Mouse (Mus musculus) layer of hippocampus, postnatal 25 days (tissue): ENCODE measurements at regions not wholly inside any gene's neighbourhood (a gene's known extent, or its start where the extent isn't known, plus 50 kb on each side); places are given as distances from the start of the nearest gene placed in this dataset.

Experiments
- DNase-seq, 2 experiments: peaks; one replicate each; pipeline ENCODE4 v3.0.0; 2022; ENCODE audit warnings: mixed read lengths in 2 of 2, low spot score in 1 of 2; ENCODE audit errors: extremely low spot score in 1 of 2

- no peak for DNase-seq
Measured at GRCm38 (mm10) chr10:117529269-117530006, 99.9 kb upstream of the Cpm start.

GRCm38 (mm10) chr10:117528575-117529268, 100.6 kb upstream of the Cpm start:
- DNase-seq, result no peak

GRCm38 (mm10) chr10:117527979-117528378, 101.3 kb upstream of the Cpm start:
- DNase-seq, result no peak

GRCm38 (mm10) chr10:117527243-117527642, 102.1 kb upstream of the Cpm start:
- no peak for DNase-seq

DNA sequence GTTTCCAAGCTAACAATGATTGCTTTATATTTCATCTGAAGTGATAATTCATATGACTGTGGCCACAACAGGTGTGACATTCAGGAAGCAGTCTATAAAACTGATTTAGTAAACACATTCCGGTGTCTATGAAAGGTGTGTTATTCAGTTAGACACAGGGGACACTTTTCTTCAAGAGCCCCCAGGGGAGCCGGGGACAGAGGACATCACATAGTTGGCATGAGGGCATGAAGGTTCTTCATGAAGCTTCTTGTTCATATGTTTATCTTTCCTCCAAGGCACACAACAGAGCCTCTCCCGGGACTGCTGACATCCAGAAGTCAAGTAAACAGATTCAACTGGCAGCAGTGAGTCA, 102.5 kb upstream of the Cpm start:
- DNase-seq, result no peak

GRCm38 (mm10) chr10:117526008-117526833, 103.1 kb upstream of the Cpm start:
- DNase-seq, result no peak

DNA sequence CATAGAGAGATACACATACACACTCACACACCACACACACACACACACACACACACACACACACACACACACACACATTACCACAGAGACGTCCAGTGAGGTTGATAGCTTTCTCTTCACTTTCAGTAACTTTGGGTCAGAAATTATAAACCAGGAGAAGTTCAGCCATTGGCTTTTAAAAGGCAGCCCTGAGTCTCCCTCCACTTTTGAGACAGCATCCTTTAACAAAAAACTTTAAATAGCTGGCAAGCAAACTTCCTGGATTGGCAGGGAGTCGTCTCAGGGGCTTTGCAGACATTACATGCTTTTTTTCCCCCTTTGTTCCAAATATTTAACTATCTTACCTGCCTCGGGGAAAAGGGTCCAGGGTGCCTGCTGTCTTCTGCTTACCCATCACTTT, 103.7 kb upstream of the Cpm start:
- no peak for DNase-seq

DNA sequence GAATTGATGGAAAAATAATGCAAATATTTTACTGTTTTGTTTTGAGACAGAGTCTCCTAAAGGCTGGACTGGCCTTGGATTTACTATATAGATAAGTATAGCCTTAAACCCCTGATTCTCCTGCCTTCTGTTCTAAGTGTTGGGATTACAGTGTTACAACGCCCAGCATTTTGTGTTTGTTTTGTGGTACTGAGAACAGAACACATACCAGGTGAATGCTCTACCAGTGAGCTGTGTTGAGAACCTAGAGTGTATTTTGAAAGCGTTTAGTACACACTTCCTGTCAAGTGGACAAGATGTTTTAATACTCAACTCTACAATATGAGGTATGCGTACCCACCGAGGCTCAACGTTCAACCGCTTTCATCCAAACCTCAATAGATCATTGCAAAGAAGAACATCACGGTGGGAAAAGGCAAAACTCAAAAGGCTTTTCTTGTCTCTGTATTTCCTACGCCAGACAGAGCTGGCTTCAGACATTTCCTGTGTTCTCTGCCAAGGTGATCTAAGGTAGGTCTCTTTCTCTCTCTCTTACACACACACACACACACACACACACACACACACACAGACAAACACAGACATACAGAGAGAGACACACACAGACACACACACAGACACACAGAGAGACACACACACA, 104.3 kb upstream of the Cpm start:
- DNase-seq, result no peak

GRCm38 (mm10) chr10:117524101-117524500, 105.2 kb upstream of the Cpm start:
- DNase-seq, result no peak

DNA sequence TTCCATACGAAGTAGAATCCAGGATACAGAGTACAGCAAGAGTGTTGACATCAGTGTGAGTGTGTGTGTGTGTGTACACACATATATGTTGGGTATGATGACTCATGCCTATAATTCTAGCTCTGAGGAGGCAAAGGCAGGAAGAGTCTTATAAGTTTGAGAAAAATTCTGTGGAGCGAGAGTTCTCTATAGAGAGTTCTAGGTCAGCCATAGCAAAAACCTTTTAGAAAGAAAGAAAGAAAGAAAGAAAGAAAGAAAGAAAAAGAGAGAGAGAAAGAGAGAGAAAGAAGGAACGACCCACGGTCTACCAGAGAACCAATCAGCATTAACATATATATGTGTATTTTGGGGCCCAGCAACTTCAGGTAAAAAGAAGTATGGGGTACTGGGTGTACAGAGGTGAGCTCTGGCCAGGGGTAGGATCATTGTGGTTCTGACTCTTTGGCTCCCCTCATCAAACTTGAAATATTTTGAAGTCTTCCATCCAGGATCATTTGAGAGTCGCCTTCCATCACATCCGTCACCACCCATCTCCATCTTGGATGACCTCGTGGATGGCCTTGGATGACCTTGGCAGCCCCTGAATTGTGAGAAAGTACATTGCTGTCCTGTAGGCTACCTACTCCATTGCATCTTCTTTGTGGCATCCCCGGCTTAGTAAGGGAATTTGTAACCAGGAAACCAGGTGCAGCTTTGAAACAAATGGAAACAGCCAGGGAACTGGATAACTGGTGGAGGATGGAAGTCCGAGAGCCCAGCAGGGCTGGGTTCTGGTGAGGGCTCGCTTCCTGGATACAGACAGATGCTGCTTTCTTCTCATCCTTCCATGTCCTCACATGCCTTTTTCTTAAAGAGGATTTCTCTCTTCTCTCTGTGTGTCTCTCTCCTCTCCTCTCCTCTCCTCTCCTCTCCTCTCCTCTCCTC, 106.1 kb upstream of the Cpm start:
- DNase-seq, result no peak

GRCm38 (mm10) chr10:117522373-117522772, 106.9 kb upstream of the Cpm start:
- no peak for DNase-seq

DNA sequence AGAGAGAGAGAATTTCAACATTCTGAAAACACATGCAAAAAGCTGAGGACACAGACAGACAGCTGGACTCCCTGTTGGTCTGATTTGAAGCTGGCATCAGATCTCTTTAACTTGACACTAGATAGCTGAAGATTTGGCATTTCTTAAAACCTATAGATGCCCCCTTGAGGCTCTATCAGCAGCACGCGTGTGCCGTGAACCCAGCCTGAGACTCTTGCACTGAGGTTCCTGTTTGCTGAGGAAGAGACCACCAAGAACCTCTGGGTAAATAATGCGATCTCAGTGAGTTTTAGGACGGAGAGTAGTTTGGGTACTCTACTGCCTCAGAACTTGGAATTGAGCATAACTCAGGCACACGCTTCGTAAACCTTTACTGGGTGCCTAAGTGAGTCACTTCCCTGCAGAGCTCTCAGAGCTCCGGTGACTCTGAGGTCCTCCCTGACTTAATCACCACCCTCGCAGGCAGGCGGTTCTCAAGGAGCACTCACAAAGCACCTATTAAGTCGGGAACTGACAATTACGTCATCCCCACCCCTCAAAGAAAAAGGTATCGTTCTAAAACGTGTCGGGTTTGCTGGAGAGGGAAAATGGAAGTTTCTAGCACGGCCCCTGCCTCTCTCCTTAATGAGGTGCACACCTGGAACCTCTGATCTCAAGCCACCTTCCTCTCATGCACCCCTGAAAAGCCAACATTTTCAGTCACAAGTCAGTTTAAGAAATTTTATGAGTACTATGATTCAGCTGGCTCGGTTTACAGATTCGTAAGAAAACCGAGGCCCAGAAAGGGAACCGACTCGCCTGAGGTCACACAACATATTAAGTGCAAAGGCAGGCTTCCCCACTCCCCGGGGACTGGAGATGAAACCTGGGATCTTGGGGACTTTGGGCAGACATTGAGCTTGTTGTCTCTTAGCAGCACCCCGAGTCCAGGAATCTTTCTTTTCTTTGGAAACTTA, 107.7 kb upstream of the Cpm start:
- DNase-seq, result no peak

DNA sequence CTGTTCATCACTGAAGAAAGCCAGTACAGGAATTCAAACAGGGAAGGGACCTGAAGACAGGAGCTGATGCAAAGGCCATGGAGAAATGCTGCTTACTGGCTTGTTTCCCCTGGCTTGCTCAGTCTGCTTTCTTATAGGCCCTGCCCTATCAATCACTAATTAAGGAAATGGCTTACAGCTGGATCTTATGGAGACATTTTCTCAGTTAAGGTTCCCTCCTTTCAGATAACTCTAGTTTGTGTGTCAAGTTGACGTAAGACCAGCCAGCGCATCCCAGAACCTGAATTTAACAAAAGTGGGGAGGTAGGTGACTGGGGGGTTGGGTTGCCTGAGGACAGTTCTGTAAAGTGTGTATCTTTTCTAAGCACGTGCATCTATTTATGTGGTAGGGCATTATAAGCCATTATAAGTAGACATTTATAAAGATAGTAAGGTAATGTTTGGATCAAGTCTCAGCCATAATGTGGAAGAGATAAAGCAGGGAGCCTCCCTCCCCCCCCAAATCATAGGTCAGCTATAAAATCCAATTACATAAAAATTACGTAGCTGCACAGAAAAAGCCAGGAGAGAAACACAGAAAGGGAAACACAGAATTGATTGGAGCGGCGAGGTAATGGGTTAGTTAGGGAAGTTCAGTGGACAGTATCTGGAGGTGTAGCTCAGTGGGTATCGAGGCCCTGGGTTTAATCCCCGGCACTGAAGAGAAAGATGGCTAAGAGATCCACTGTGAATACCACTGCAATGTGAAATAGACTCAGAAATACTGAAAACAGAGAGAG, 108.6 kb upstream of the Cpm start:
- no peak for DNase-seq

DNA sequence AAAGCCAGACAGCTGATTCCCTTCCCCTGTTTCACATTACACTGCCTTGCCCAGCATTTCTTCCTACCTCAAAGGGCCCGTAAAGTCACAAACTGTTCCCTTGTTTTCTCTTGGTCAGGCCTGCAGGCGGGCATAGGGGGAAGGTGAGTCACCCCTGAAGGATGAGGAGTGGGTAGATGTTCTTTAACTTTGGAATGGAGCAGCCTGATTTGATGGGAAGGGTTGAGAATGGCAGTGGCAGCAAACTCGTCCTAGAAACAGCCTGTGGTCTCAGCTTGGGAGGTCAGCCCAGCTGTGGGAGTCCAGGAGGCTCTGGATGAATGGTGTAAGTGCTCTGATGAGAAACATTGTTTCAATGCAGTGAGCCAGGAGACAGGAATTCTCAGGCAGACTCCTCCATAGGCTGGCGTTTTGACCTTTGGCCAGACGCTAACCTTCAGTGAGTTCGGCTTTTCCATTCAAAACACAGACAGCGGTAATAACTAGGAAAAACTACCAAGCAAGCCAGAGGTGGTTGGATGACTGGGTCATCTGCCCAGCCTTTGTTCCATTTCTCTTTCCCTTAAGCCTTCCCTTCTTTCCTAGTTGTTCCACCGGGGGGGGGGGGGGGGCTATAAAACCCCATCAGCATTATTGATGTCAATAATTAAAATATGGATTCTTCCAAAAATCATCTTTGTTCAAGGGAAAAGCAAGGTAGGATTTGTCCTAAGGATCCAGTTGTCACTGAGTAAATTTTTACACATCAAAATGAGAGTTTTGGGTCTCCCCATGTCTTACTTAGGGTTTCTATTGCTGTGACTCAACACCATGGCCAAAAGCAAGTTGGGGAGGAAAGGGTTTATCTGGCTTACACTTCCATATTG, 109.4 kb upstream of the Cpm start:
- no peak for DNase-seq

GRCm38 (mm10) chr10:117518793-117519669, 110.3 kb upstream of the Cpm start:
- DNase-seq, result no peak
